Mouse (Mus musculus) heart, embryonic 16.5 days (tissue): Measurements from ENCODE around the gene Gm49336. TPM values are rescaled to one million over a fixed set of nuclear protein-coding genes. Genes with fewer than 3 reads are reported as not detected.

Experiments used
- ATAC-seq: fragments of 200-750 bp; cut with Nextera tagmentation; replicated peaks from 2 replicates; pipeline ENCODE4 v1.8.0; 2017; ENCODE audit warnings: moderate number of reproducible peaks; ENCODE audit not compliant: insufficient read depth, low FRiP score; ENCODE audit errors: extremely low read depth
- H3K27ac ChIP-seq: fragments of 300-500 bp; sonication (generic); 2 replicates; pipeline ENCODE4 v1.5.1; 2014; ENCODE audit warnings: mild to moderate bottlenecking, low read length, control low read depth, moderate library complexity
- H3K27me3 ChIP-seq: fragments of 300-500 bp; sonication (generic); 2 replicates; pipeline ENCODE4 v1.6.1; 2014; ENCODE audit warnings: low read length, mixed read lengths; ENCODE audit not compliant: control insufficient read depth, insufficient read depth
- H3K36me3 ChIP-seq: fragments of 300-500 bp; sonication (generic); 2 replicates; pipeline ENCODE4 v1.6.1; 2014; ENCODE audit not compliant: control insufficient read depth, insufficient read depth
- H3K4me1 ChIP-seq: fragments of 300-500 bp; sonication (generic); 2 replicates; pipeline ENCODE4 v1.6.1; 2014; ENCODE audit warnings: low read length, mixed read lengths; ENCODE audit not compliant: control insufficient read depth, insufficient read depth
- H3K4me2 ChIP-seq: fragments of 300-500 bp; sonication (generic); 2 replicates; pipeline ENCODE4 v1.6.1; 2014; ENCODE audit warnings: low read depth, mild to moderate bottlenecking, control low read depth, low read length
- H3K4me3 ChIP-seq: fragments of 300-500 bp; sonication (generic); 2 replicates; pipeline ENCODE4 v1.5.1; 2014; ENCODE audit warnings: mild to moderate bottlenecking, control low read depth, low read length
- H3K9ac ChIP-seq: fragments of 300-500 bp; sonication (generic); 2 replicates; pipeline ENCODE4 v1.6.1; 2014; ENCODE audit warnings: low read length, control low read depth
- H3K9me3 ChIP-seq: fragments of 300-500 bp; sonication (generic); replicated peaks from 2 replicates; pipeline ENCODE4 v1.6.1; 2016; ENCODE audit warnings: low read length; ENCODE audit not compliant: control insufficient read depth
- WGBS: fragments of 180-500 bp; shearing (Covaris S2); extraction: QIAGEN DNeasy Blood & Tissue Kit; methylation state at CpG from one replicate; pipeline ENCODE4 v1.1.7; 2014; 5-methylcytosine and 5-hydroxymethylcytosine counted together
- polyA plus RNA-seq: library from polyadenylated mRNA; unstranded; fragments of >200 nt; fragmentation: Nextera tagmentation; extraction: Ambion mirVana; gene quantifications from 2 replicates; pipeline ENCODE4 v1.2.1, GENCODE M21; 2015

Gm49336 gene
- polyA plus RNA-seq, 1 experiment from 2014 or later = 34.8 TPM

GRCm38 (mm10) chr14:60252004-60253000, 995 bp upstream of the Gm49336 start:
- ATAC-seq = peak; percentile 6
- peak overlapping the region; percentile 91 for H3K4me2 ChIP-seq
- WGBS = 18% methylated on average over 15 of the region's 15 CpGs
- no peaks in the 10 kb centered on the region for H3K27me3 ChIP-seq
- H3K9ac ChIP-seq = peak overlapping the region; percentile 94
- H3K36me3 ChIP-seq = no peaks in the 10 kb centered on the region
- H3K9me3 ChIP-seq = no peaks in the 10 kb centered on the region
- H3K4me1 ChIP-seq = peaks cover 18% of the 10 kb centered on the region
- H3K4me3 ChIP-seq = peak overlapping the region; percentile 78
- peak overlapping the region; percentile 95 for H3K27ac ChIP-seq

- H3K4me1 ChIP-seq = peaks cover 18% of the 10 kb centered on the region
- ATAC-seq = peak; percentile 29
- H3K9ac ChIP-seq = peak overlapping the region; percentile 91
- peak overlapping the region; percentile 78 for H3K4me3 ChIP-seq
- H3K36me3 ChIP-seq = no peaks in the 10 kb centered on the region
- H3K27ac ChIP-seq = peak overlapping the region; percentile 83
- WGBS = under 1% methylated on average over 39 of the region's 39 CpGs
- peak overlapping the region; percentile 83 for H3K4me2 ChIP-seq
- H3K27me3 ChIP-seq = no peaks in the 10 kb centered on the region
- no peaks in the 10 kb centered on the region for H3K9me3 ChIP-seq
Measured at GRCm38 (mm10) chr14:60250879-60251278, 428 bp downstream of the Gm49336 start.

- H3K36me3 ChIP-seq = 0 out of 2 replicates have a peak, but pooled peaks cover under 1% of the 10 kb centered on the region
- H3K4me1 ChIP-seq = peaks cover 18% of the 10 kb centered on the region
Measured at GRCm38 (mm10) chr14:60250366-60250765, 941 bp downstream of the Gm49336 start.

GRCm38 (mm10) chr14:60238551-60238950, 12.8 kb downstream of the Gm49336 start:
- no peak overlapping the region for H3K9ac ChIP-seq
- no peak overlapping the region for H3K4me2 ChIP-seq
- H3K27ac ChIP-seq = no peak overlapping the region
- H3K27me3 ChIP-seq = no peaks in the 10 kb centered on the region
- no peaks in the 10 kb centered on the region for H3K4me1 ChIP-seq
- 66% methylated on average over 3 of the region's 3 CpGs for WGBS
- peaks cover 32% of the 10 kb centered on the region for H3K36me3 ChIP-seq
- H3K9me3 ChIP-seq = no peaks in the 10 kb centered on the region
- no peak overlapping the region for H3K4me3 ChIP-seq
- no peak for ATAC-seq

More at GRCm38 (mm10) chr14:60250366-60250765, 941 bp downstream of the Gm49336 start:
- H3K9me3 ChIP-seq = no peaks in the 10 kb centered on the region
- peak overlapping the region; percentile 83 for H3K4me2 ChIP-seq
- H3K27ac ChIP-seq = no peak overlapping the region
- peak overlapping the region; percentile 78 for H3K4me3 ChIP-seq
- ATAC-seq = no peak
- peak overlapping the region; percentile 91 for H3K9ac ChIP-seq
- no peaks in the 10 kb centered on the region for H3K27me3 ChIP-seq
- 9% methylated on average over 8 of the region's 8 CpGs for WGBS

GRCm38 (mm10) chr14:60219886-60220285, 31.4 kb downstream of the Gm49336 start:
- peaks cover 18% of the 10 kb centered on the region for H3K36me3 ChIP-seq
- H3K27me3 ChIP-seq = no peaks in the 10 kb centered on the region
- no peak overlapping the region for H3K4me3 ChIP-seq
- WGBS = 87% methylated on average over 10 of the region's 10 CpGs
- H3K27ac ChIP-seq = no peak overlapping the region
- H3K4me1 ChIP-seq = no peaks in the 10 kb centered on the region
- H3K4me2 ChIP-seq = no peak overlapping the region
- ATAC-seq = no peak
- no peaks in the 10 kb centered on the region for H3K9me3 ChIP-seq
- no peak overlapping the region for H3K9ac ChIP-seq

- Histone ChIP-seq H3K9me3 (no peaks in the 10 kb centered on the region), H3K4me3 (no peak overlapping the region), H3K9ac (no peak overlapping the region), H3K27ac (no peak overlapping the region), H3K4me1 (no peaks in the 10 kb centered on the region), H3K27me3 (no peaks in the 10 kb centered on the region), H3K4me2 (no peak overlapping the region), H3K36me3 (peaks cover 16% of the 10 kb centered on the region)
- WGBS = 97% methylated on average over 4 of the region's 4 CpGs
- ATAC-seq = no peak
Measured at GRCm38 (mm10) chr14:60217616-60218015, 33.7 kb downstream of the Gm49336 start.

- no peaks in the 10 kb centered on the region for H3K4me1 ChIP-seq
- no peaks in the 10 kb centered on the region for H3K27me3 ChIP-seq
- H3K36me3 ChIP-seq = peaks cover 12% of the 10 kb centered on the region
- H3K4me2 ChIP-seq = no peak overlapping the region
- 87% methylated on average over 1 of the region's 1 CpGs for WGBS
- H3K9ac ChIP-seq = no peak overlapping the region
- H3K9me3 ChIP-seq = no peaks in the 10 kb centered on the region
- ATAC-seq = no peak
- no peak overlapping the region for H3K4me3 ChIP-seq
- H3K27ac ChIP-seq = no peak overlapping the region
Measured at GRCm38 (mm10) chr14:60216125-60216524, 35.2 kb downstream of the Gm49336 start.

GRCm38 (mm10) chr14:60215000-60215399, 36.3 kb downstream of the Gm49336 start:
- H3K4me1 ChIP-seq = no peaks in the 10 kb centered on the region
- WGBS = 89% methylated on average over 3 of the region's 3 CpGs
- H3K9me3 ChIP-seq = no peaks in the 10 kb centered on the region
- no peak overlapping the region for H3K9ac ChIP-seq
- peaks cover 12% of the 10 kb centered on the region for H3K36me3 ChIP-seq
- no peak for ATAC-seq
- no peaks in the 10 kb centered on the region for H3K27me3 ChIP-seq
- H3K27ac ChIP-seq = no peak overlapping the region
- H3K4me2 ChIP-seq = no peak overlapping the region
- H3K4me3 ChIP-seq = no peak overlapping the region

- H3K4me2 ChIP-seq = no peak overlapping the region
- no peaks in the 10 kb centered on the region for H3K4me1 ChIP-seq
- no peak overlapping the region for H3K4me3 ChIP-seq
- no peaks in the 10 kb centered on the region for H3K27me3 ChIP-seq
- no peaks in the 10 kb centered on the region for H3K9me3 ChIP-seq
- no peak for ATAC-seq
- H3K36me3 ChIP-seq = peaks cover 8% of the 10 kb centered on the region; the same call in 1 of the 2 replicates
- no peak overlapping the region for H3K9ac ChIP-seq
- no peak overlapping the region for H3K27ac ChIP-seq
- WGBS = 62% methylated on average over 1 of the region's 1 CpGs
Measured at GRCm38 (mm10) chr14:60214040-60214439, 37.3 kb downstream of the Gm49336 start.
